Mouse (Mus musculus) stomach, embryonic 14.5 days (tissue): Measurements from ENCODE around the gene Tnr. TPM values are rescaled to one million over a fixed set of nuclear protein-coding genes. Genes with fewer than 3 reads are reported as not detected.

Source experiments
- ATAC-seq: fragments of 200-750 bp; cut with Nextera tagmentation; 2 replicates; pipeline ENCODE4 v1.8.0; 2017; ENCODE audit warnings: low read depth, moderate TSS enrichment; ENCODE audit not compliant: insufficient number of reproducible peaks, insufficient read depth, low FRiP score
- H3K27ac ChIP-seq: fragments of 300-500 bp; sonication (generic); 2 replicates; pipeline ENCODE4 v1.5.1; 2014; ENCODE audit warnings: mild to moderate bottlenecking, low read length, moderate library complexity, mixed read lengths
- H3K27me3 ChIP-seq: fragments of 300-500 bp; sonication (generic); 2 replicates; pipeline ENCODE4 v1.6.1; 2014; ENCODE audit warnings: low read length, control low read depth, mixed read lengths; ENCODE audit not compliant: control insufficient read depth, insufficient read depth
- H3K36me3 ChIP-seq: fragments of 300-500 bp; sonication (generic); 2 replicates; pipeline ENCODE4 v1.6.1; 2014; ENCODE audit warnings: mild to moderate bottlenecking, control low read depth, low read length, moderate library complexity, mixed read lengths; ENCODE audit not compliant: control insufficient read depth, insufficient read depth
- H3K4me1 ChIP-seq: fragments of 300-500 bp; sonication (generic); 2 replicates; pipeline ENCODE4 v1.6.1; 2014; ENCODE audit warnings: low read length, control low read depth, mixed read lengths; ENCODE audit not compliant: control insufficient read depth, insufficient read depth
- H3K4me2 ChIP-seq: fragments of 300-500 bp; sonication (generic); replicated peaks from 2 replicates; pipeline ENCODE4 v1.6.1; 2014; ENCODE audit warnings: low read depth, low read length, control low read depth
- H3K4me3 ChIP-seq: fragments of 300-500 bp; sonication (generic); 2 replicates; pipeline ENCODE4 v1.5.1; 2014; ENCODE audit warnings: low read depth, low read length, control low read depth
- H3K9ac ChIP-seq: fragments of 300-500 bp; sonication (generic); replicated peaks from 2 replicates; pipeline ENCODE4 v1.6.1; 2014; ENCODE audit warnings: low read depth, mild to moderate bottlenecking, control low read depth, low read length, moderate library complexity, mixed read lengths
- H3K9me3 ChIP-seq: fragments of 300-500 bp; sonication (generic); 2 replicates; pipeline ENCODE4 v1.6.1; 2016; ENCODE audit warnings: low read depth, low read length, control low read depth; ENCODE audit not compliant: control insufficient read depth
- WGBS: fragments of 180-500 bp; shearing (Covaris S2); extraction: QIAGEN DNeasy Blood & Tissue Kit; methylation state at CpG from one replicate; pipeline ENCODE4 v1.1.7; 2014; 5-methylcytosine and 5-hydroxymethylcytosine counted together
- polyA plus RNA-seq: library from polyadenylated mRNA; unstranded; fragments of >200 nt; fragmentation: Nextera tagmentation; extraction: Ambion mirVana; gene quantifications from 2 replicates; pipeline ENCODE4 v1.2.1, GENCODE M21; 2014

The Tnr gene
- polyA plus RNA-seq, 1 experiment from 2014 or later: 0.61 TPM

- H3K4me3 ChIP-seq: no peak overlapping the region
- no peaks in the 10 kb centered on the region for H3K9me3 ChIP-seq
- no peaks in the 10 kb centered on the region for H3K36me3 ChIP-seq
- no peak overlapping the region for H3K27ac ChIP-seq
- ATAC-seq: no peak
- WGBS: 83% methylated on average over 5 of the region's 5 CpGs
- no peak overlapping the region for H3K4me2 ChIP-seq
- no peak overlapping the region for H3K9ac ChIP-seq
- no peaks in the 10 kb centered on the region for H3K4me1 ChIP-seq
- no peaks in the 10 kb centered on the region for H3K27me3 ChIP-seq
Measured at GRCm38 (mm10) chr1:159890524-159890923, 367.0 kb downstream of the Tnr start.

- Histone ChIP-seq H3K9ac (no peak overlapping the region), H3K36me3 (no peaks in the 10 kb centered on the region), H3K27ac (no peak overlapping the region), H3K9me3 (no peaks in the 10 kb centered on the region), H3K4me3 (no peak overlapping the region), H3K4me1 (no peaks in the 10 kb centered on the region), H3K27me3 (no peaks in the 10 kb centered on the region), H3K4me2 (no peak overlapping the region)
- no peak for ATAC-seq
- 76% methylated on average over 3 of the region's 3 CpGs for WGBS
Measured at GRCm38 (mm10) chr1:159895094-159895493, 371.5 kb downstream of the Tnr start.

- WGBS: 70% methylated on average over 3 of the region's 3 CpGs
- no peaks in the 10 kb centered on the region for H3K27me3 ChIP-seq
- no peak overlapping the region for H3K4me2 ChIP-seq
- no peak overlapping the region for H3K27ac ChIP-seq
- no peak overlapping the region for H3K4me3 ChIP-seq
- H3K4me1 ChIP-seq: no peaks in the 10 kb centered on the region
- no peaks in the 10 kb centered on the region for H3K9me3 ChIP-seq
- no peaks in the 10 kb centered on the region for H3K36me3 ChIP-seq
- ATAC-seq: no peak
- no peak overlapping the region for H3K9ac ChIP-seq
Measured at GRCm38 (mm10) chr1:159899991-159900390, 376.4 kb downstream of the Tnr start.

- Histone ChIP-seq H3K9ac (no peak overlapping the region), H3K27me3 (no peaks in the 10 kb centered on the region), H3K4me1 (no peaks in the 10 kb centered on the region), H3K27ac (no peak overlapping the region), H3K4me2 (no peak overlapping the region), H3K4me3 (no peak overlapping the region), H3K36me3 (no peaks in the 10 kb centered on the region), H3K9me3 (no peaks in the 10 kb centered on the region)
- WGBS: 42% methylated on average over 3 of the region's 3 CpGs
- ATAC-seq: no peak
Measured at GRCm38 (mm10) chr1:159900639-159901038, 377.1 kb downstream of the Tnr start.

GRCm38 (mm10) chr1:159901366-159902119 lies 378.0 kb downstream of the Tnr start:
- no peak for ATAC-seq
- Histone ChIP-seq H3K36me3 (no peaks in the 10 kb centered on the region), H3K27me3 (no peaks in the 10 kb centered on the region), H3K9ac (no peak overlapping the region), H3K4me2 (no peak overlapping the region), H3K4me3 (no peak overlapping the region), H3K9me3 (no peaks in the 10 kb centered on the region), H3K4me1 (no peaks in the 10 kb centered on the region), H3K27ac (no peak overlapping the region)
- 80% methylated on average over 7 of the region's 7 CpGs for WGBS

GRCm38 (mm10) chr1:159902120-159902497 lies 378.5 kb downstream of the Tnr start:
- Histone ChIP-seq H3K27ac (no peak overlapping the region), H3K27me3 (no peaks in the 10 kb centered on the region), H3K4me3 (no peak overlapping the region), H3K4me2 (no peak overlapping the region), H3K9me3 (no peaks in the 10 kb centered on the region), H3K4me1 (no peaks in the 10 kb centered on the region), H3K9ac (no peak overlapping the region), H3K36me3 (no peaks in the 10 kb centered on the region)
- ATAC-seq: no peak
- WGBS: 88% methylated on average over 4 of the region's 4 CpGs

GRCm38 (mm10) chr1:159911006-159911405 lies 387.4 kb downstream of the Tnr start:
- no peak overlapping the region for H3K9ac ChIP-seq
- H3K27ac ChIP-seq: no peak overlapping the region
- H3K4me1 ChIP-seq: no peaks in the 10 kb centered on the region
- no peak overlapping the region for H3K4me2 ChIP-seq
- no peaks in the 10 kb centered on the region for H3K9me3 ChIP-seq
- H3K36me3 ChIP-seq: no peaks in the 10 kb centered on the region
- ATAC-seq: no peak
- 35% methylated on average over 5 of the region's 5 CpGs for WGBS
- H3K4me3 ChIP-seq: no peak overlapping the region
- H3K27me3 ChIP-seq: no peaks in the 10 kb centered on the region

GRCm38 (mm10) chr1:159914726-159915125 lies 391.2 kb downstream of the Tnr start:
- H3K4me1 ChIP-seq: no peaks in the 10 kb centered on the region
- no peak overlapping the region for H3K4me3 ChIP-seq
- no peaks in the 10 kb centered on the region for H3K9me3 ChIP-seq
- ATAC-seq: no peak
- H3K36me3 ChIP-seq: no peaks in the 10 kb centered on the region
- H3K4me2 ChIP-seq: no peak overlapping the region
- no peak overlapping the region for H3K9ac ChIP-seq
- no peaks in the 10 kb centered on the region for H3K27me3 ChIP-seq
- H3K27ac ChIP-seq: no peak overlapping the region

- Histone ChIP-seq H3K36me3 (no peaks in the 10 kb centered on the region), H3K9ac (no peak overlapping the region), H3K4me2 (no peak overlapping the region), H3K27ac (no peak overlapping the region), H3K4me3 (no peak overlapping the region), H3K4me1 (no peaks in the 10 kb centered on the region), H3K9me3 (no peaks in the 10 kb centered on the region), H3K27me3 (no peaks in the 10 kb centered on the region)
- ATAC-seq: no peak
- 76% methylated on average over 2 of the region's 2 CpGs for WGBS
Measured at GRCm38 (mm10) chr1:159920571-159920970, 397.0 kb downstream of the Tnr start.
